Mouse (Mus musculus) lung, embryonic 14.5 days (tissue): ENCODE data around the gene Bag6. TPM values are rescaled to one million over a fixed set of nuclear protein-coding genes. Genes with fewer than 3 reads are reported as not detected.

Source experiments
- ATAC-seq: fragments of 200-750 bp; cut with Nextera tagmentation; 2 replicates; pipeline ENCODE4 v1.8.0; 2017; ENCODE audit warnings: mild to moderate bottlenecking, moderate TSS enrichment, moderate library complexity; ENCODE audit not compliant: insufficient read depth
- DNase-seq: peaks from one replicate; pipeline ENCODE4 v3.0.0-alpha.2; 2015
- H3K27ac ChIP-seq: fragments of 300-500 bp; sonication (generic); 2 replicates; pipeline ENCODE4 v1.5.1; 2014; ENCODE audit warnings: low read depth, mild to moderate bottlenecking, moderate library complexity
- H3K27me3 ChIP-seq: fragments of 300-500 bp; sonication (generic); 2 replicates; pipeline ENCODE4 v1.6.1; 2014; ENCODE audit warnings: low read length, control low read depth; ENCODE audit not compliant: insufficient read depth
- H3K36me3 ChIP-seq: fragments of 300-500 bp; sonication (generic); 2 replicates; pipeline ENCODE4 v1.6.1; 2014; ENCODE audit warnings: control low read depth; ENCODE audit not compliant: insufficient read depth
- H3K4me1 ChIP-seq: fragments of 300-500 bp; sonication (generic); 2 replicates; pipeline ENCODE4 v1.6.1; 2014; ENCODE audit warnings: antibody characterized with exemption, control low read depth; ENCODE audit not compliant: insufficient read depth
- H3K4me2 ChIP-seq: fragments of 300-500 bp; sonication (generic); 2 replicates; pipeline ENCODE4 v1.6.1; 2014; ENCODE audit warnings: mild to moderate bottlenecking
- H3K4me3 ChIP-seq: fragments of 300-500 bp; sonication (generic); 2 replicates; pipeline ENCODE4 v1.5.1; 2014; ENCODE audit warnings: low read depth, low read length
- H3K9ac ChIP-seq: fragments of 300-500 bp; sonication (generic); 2 replicates; pipeline ENCODE4 v1.6.1; 2014
- H3K9me3 ChIP-seq: fragments of 300-500 bp; sonication (generic); 2 replicates; pipeline ENCODE4 v1.6.1; 2016; ENCODE audit warnings: low read depth, low read length, control low read depth
- CTCF ChIP-seq: IDR thresholded peaks from 2 replicates; pipeline ENCODE4 v1.5.1; 2016; ENCODE audit warnings: antibody characterized with exemption, low read depth
- WGBS: fragments of 180-500 bp; shearing (Covaris S2); extraction: QIAGEN DNeasy Blood & Tissue Kit; methylation state at CpG from one replicate; pipeline ENCODE4 v1.1.7; 2014; 5-methylcytosine and 5-hydroxymethylcytosine counted together
- polyA plus RNA-seq: library from polyadenylated mRNA; unstranded; fragments of >200 nt; fragmentation: Nextera tagmentation; extraction: Ambion mirVana; gene quantifications from 2 replicates; pipeline ENCODE4 v1.2.1, GENCODE M21; 2014

Gene Bag6
- polyA plus RNA-seq, 1 experiment from 2014 or later, result 69.1 TPM

DNA sequence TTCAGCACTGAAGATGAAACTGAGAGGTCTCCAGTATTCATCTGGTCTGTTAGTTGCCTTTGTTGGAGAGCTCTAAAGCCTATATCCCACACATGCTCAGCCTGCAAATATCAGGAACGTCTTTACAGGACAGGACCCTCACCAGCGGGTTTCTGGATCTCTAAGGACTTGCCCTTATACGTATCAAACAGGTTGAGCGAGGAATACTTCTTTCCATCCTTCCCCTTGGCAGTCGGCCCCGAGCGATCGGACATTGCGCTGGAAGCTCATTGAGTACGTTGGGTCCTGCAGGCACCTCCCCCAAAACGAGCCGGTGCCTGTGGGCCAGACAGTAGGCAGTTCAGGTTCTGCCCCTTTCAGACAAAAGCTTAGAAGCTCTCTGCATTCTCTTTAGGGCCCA lies 27.8 kb downstream of the Bag6 start:
- H3K27me3 ChIP-seq, result no peaks in the 10 kb centered on the region
- 19% methylated on average over 12 of the region's 12 CpGs for WGBS
- peak overlapping the region; percentile 99 for H3K4me2 ChIP-seq
- peaks cover 53% of the 10 kb centered on the region for H3K36me3 ChIP-seq
- no peaks in the 10 kb centered on the region for H3K9me3 ChIP-seq
- peak overlapping the region; percentile 98 for H3K9ac ChIP-seq
- peak; percentile 39 for DNase-seq
- no peak for ATAC-seq
- TF ChIP-seq CTCF, result no peak
- no peak overlapping the region for H3K27ac ChIP-seq
- H3K4me3 ChIP-seq, result peak overlapping the region; percentile 100
- H3K4me1 ChIP-seq, result peaks cover 13% of the 10 kb centered on the region; the same call in 1 of the 2 replicates

DNA sequence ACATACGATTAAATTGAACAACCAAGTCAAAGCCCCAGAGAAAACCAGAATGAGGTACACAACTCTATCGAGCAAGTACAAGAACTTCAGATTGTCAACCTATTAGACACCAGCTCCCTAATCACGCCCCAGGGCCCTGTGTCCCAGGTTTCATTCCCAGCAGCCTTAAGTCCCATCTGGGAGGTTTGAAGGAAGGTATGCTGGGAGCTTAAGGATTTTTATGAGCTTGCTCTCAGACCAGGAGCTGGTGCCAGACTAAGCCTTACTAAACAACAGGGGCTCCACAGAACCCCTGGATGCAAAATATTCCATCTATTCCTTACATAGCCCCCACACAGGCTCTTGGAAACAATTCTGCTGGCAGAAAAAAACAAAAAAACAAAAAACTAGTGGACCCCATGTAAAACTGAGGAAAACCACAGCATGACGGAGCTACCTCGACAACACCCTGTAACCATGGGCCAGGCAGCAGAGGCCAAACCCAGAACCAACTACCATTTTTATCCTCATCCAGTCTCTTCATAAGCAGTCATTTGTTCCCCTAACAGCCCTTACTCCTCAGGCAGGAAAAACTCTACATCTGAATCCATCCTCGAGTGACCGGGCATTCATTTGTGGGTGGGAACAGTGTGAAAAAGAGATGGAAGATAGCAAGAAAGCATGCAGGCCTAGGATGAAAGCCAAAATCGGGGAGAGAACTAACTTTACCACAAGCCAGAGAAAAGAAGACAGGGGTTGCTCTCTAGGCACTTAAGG lies 28.5 kb downstream of the Bag6 start:
- H3K27me3 ChIP-seq, result no peaks in the 10 kb centered on the region
- TF ChIP-seq CTCF, result no peak
- H3K9me3 ChIP-seq, result no peaks in the 10 kb centered on the region
- H3K4me2 ChIP-seq, result peak overlapping the region; percentile 99
- peaks cover 13% of the 10 kb centered on the region; the same call in 1 of the 2 replicates for H3K4me1 ChIP-seq
- H3K27ac ChIP-seq, result peak overlapping the region; percentile 99; the same call in 1 of the 2 replicates
- H3K4me3 ChIP-seq, result peak overlapping the region; percentile 100
- H3K36me3 ChIP-seq, result peaks cover 45% of the 10 kb centered on the region
- ATAC-seq (no peak), DNase-seq (no peak)
- 11% methylated on average over 8 of the region's 8 CpGs for WGBS
- peak overlapping the region; percentile 98 for H3K9ac ChIP-seq

DNA sequence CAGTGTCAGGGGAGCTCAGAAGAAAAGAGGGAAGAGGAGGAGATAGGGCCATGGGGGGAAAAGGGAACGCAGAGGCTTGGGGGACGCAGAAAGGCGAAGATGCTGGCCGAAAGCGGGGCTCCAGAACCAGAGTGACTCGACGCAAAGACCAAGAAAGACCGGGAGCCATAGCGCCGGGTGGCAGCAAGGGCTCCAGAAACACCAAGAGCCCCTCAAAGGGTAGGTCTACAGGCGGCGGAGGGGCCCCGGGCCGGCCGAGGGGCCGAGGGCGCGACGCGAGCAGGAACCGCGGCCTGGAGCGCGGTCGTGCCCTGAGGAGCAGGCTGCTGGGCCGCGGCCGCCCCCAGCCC lies 29.2 kb downstream of the Bag6 start:
- TF ChIP-seq CTCF, result no peak
- Histone ChIP-seq H3K36me3 (peaks cover 38% of the 10 kb centered on the region), H3K27ac (peak overlapping the region; percentile 99), H3K9ac (peak overlapping the region; percentile 98), H3K9me3 (no peaks in the 10 kb centered on the region), H3K4me1 (peaks cover 13% of the 10 kb centered on the region; the same call in 1 of the 2 replicates), H3K27me3 (no peaks in the 10 kb centered on the region), H3K4me3 (peak overlapping the region; percentile 100), H3K4me2 (peak overlapping the region; percentile 99)
- ATAC-seq, result no peak
- DNase-seq, result no peak
- WGBS, result 0% methylated on average over 28 of the region's 28 CpGs

DNA sequence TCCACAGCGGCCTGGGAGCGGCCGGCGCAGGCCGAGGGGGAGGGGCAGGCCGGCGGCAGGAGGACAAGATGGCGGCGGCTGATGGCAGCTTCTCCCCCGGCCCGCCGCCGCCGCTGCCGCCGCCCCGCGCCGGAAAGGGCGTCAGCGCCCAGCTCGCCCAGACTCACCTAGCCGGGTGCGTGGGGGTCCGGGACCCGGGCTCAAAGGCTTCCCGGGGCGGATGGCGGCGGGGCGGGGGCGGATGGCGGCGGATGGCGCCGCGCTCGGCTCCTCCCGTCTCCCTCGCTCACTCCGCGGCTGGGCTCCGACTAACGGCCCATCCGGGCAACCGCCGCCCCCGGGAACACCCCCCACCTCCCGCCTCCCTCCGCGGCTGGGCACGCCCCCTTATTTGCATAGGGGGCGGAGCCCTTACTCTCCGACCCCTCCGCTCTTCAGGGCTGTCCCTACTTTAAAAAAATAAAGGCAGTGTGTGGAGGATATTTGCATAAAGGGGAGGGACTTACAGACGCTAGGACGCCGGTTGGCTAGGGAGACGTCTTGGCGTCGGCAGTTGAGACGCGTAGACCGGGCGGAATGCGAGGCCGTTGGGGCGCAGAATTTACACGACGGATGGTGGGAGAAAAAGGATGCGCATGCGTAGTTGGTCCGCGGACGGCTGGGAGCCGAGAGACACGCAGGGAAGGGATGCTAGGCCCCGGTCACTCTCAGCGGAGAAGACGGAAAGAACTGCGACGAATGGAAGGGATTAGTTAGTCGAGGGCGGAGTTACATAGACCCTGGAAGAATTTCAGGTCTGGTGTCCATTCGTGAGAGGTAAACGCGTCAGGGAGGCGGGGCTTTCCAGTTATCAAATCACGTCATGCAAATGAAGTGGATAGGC lies 29.8 kb downstream of the Bag6 start, which contains the start of gene Prrc2a:
Gene Prrc2a (minus strand): TSS at position 330 of the 883 bp plus-strand sequence.
- under 1% methylated on average over 64 of the region's 89 CpGs for WGBS
- H3K9ac ChIP-seq, result peak within 1 kb of the TSS; percentile 98

DNA sequence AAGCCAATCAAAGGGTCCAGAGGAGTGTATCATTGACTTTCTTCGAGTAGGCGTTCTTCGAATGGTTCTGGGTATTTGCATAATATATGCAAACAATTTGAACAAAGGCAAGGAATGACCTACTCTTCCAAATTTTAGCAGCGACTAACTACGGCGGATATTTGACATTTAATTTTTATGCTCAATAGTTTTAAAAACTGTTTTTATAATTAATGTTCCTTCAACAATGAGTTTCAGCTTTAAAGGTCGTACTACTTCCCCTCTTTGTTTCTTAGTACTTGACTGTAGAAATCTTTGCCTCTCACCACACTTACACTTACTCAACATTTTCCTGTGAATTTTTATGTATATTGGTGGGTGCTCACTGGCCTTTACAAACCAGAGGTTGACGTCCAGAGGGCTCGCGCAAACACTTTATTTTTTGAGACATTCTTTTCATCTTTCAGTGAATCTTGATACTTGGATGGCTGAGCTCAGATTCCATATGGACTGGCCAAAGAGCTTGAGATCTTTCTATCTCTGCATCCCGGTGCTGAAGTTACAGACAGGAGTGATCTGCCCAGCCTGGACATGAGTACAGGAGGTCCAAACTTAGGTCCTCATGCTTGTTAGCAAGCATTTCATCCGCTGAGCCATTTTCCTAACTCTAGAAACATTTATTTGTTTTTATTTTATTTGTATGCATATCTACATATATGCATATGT lies 30.6 kb downstream of the Bag6 start:
- peak; percentile 85 for ATAC-seq
- H3K4me3 ChIP-seq, result peak overlapping the region; percentile 100
- H3K4me1 ChIP-seq, result peaks cover 13% of the 10 kb centered on the region; the same call in 1 of the 2 replicates
- DNase-seq, result peak; percentile 40
- no peaks in the 10 kb centered on the region for H3K9me3 ChIP-seq
- peak overlapping the region; percentile 99 for H3K27ac ChIP-seq
- H3K27me3 ChIP-seq, result no peaks in the 10 kb centered on the region
- WGBS, result 19% methylated on average over 12 of the region's 12 CpGs
- peaks cover 24% of the 10 kb centered on the region for H3K36me3 ChIP-seq
- H3K9ac ChIP-seq, result peak overlapping the region; percentile 56
- peak overlapping the region; percentile 76 for H3K4me2 ChIP-seq
- no peak for TF ChIP-seq CTCF

More for the DNA sequence above, 29.8 kb downstream of the Bag6 start, which contains the start of gene Prrc2a:
- ATAC-seq (peak; percentile 96), DNase-seq (peak; percentile 99)
- no peaks in the 10 kb centered on the region for H3K27me3 ChIP-seq
- peak within 1 kb of the TSS; percentile 99 for H3K4me2 ChIP-seq
- no peak for TF ChIP-seq CTCF
- peaks cover 32% of the 10 kb centered on the region for H3K36me3 ChIP-seq
- H3K4me1 ChIP-seq, result peaks cover 13% of the 10 kb centered on the region; the same call in 1 of the 2 replicates
- no peaks in the 10 kb centered on the region for H3K9me3 ChIP-seq
- H3K4me3 ChIP-seq, result peak within 1 kb of the TSS; percentile 100
- H3K27ac ChIP-seq, result peak within 1 kb of the TSS; percentile 99

DNA sequence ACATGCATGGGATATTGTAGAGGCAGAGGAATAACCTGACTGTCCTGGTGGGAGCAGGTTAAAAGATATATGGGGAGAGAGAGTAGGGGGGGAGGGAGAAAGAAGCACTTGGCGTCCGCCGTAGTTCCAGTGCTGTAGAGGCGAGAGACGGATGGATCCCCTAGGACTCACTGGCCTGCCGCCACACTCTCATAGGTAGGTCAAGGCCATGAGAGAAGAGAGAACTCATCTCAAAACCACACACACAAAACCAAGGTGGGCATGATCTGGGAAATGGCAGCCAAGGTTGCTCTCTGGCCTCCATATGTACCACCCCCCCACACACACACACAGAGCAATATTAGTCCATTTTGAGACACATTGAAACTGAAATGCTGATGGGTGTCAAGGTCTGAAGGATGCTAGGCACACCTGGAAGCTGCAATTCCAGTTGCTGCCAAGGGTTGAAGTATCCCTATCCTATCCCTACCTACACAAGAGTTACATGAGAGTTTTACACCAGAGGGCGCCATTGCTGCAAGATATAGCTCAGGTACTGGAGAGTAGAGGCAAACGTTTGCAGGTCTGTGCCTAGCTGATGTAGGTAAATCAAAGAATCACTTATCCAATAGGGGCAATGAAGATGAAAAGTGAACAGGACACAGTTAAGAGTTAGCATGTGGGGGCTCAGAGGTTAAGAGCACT lies 31.5 kb downstream of the Bag6 start:
- peak overlapping the region; percentile 100; the same call in 1 of the 2 replicates for H3K4me3 ChIP-seq
- H3K9ac ChIP-seq, result no peak overlapping the region
- peak overlapping the region; percentile 76 for H3K4me2 ChIP-seq
- 69% methylated on average over 8 of the region's 8 CpGs for WGBS
- H3K9me3 ChIP-seq, result no peaks in the 10 kb centered on the region
- peaks cover 15% of the 10 kb centered on the region for H3K36me3 ChIP-seq
- no peak for ATAC-seq
- H3K27ac ChIP-seq, result peak overlapping the region; percentile 99
- TF ChIP-seq CTCF, result peak; percentile 74
- H3K27me3 ChIP-seq, result no peaks in the 10 kb centered on the region
- peaks cover 13% of the 10 kb centered on the region; the same call in 1 of the 2 replicates for H3K4me1 ChIP-seq
- DNase-seq, result peak; percentile 86
